Mouse (Mus musculus): ENCODE measurements at regions not wholly inside any gene's neighbourhood (a gene's known extent, or its start where the extent isn't known, plus 50 kb on each side); places are given as distances from the start of the nearest gene placed in this dataset.
A peak's percentile ranks its signal among the peaks of the same experiment; 100 is the strongest.

GRCm38 (mm10) chr12:77156698-77157097 is 81.2 kb upstream of the Fut8 start:
- TF ChIP-seq CTCF (IDR thresholded peaks at IDR 0.05; ENCODE audit: control insufficient read depth, insufficient read depth, insufficient replicate concordance, low read depth, low read length) = no peak
- TF ChIP-seq POLR2A (IDR thresholded peaks at IDR 0.05; ENCODE audit: control insufficient read depth, low read depth, low read length) = no peak
- H3K27ac ChIP-seq (ENCODE audit: control insufficient read depth, insufficient read depth, low read depth, low read length) = no peak overlapping the region
- H3K4me3 ChIP-seq (ENCODE audit: control insufficient read depth, low read depth, low read length) = no peak overlapping the region
- H3K27me3 ChIP-seq (ENCODE audit: control insufficient read depth, insufficient read depth, low read length) = no peaks in the 10 kb centered on the region
- no peaks in the 10 kb centered on the region for H3K4me1 ChIP-seq (ENCODE audit: control insufficient read depth, insufficient read depth, low read length)
- no peaks in the 10 kb centered on the region for H3K36me3 ChIP-seq (ENCODE audit: control insufficient read depth, insufficient read depth, low read length)

- H3K27me3 ChIP-seq (ENCODE audit: control insufficient read depth, insufficient read depth, low read length) = no peaks in the 10 kb centered on the region
- no peaks in the 10 kb centered on the region for H3K4me1 ChIP-seq (ENCODE audit: control insufficient read depth, insufficient read depth, low read length)
- TF ChIP-seq POLR2A (IDR thresholded peaks at IDR 0.05; ENCODE audit: control insufficient read depth, low read depth, low read length) (no peak), CTCF (IDR thresholded peaks at IDR 0.05; ENCODE audit: control insufficient read depth, insufficient read depth, insufficient replicate concordance, low read depth, low read length) (no peak)
- no peak overlapping the region for H3K4me3 ChIP-seq (ENCODE audit: control insufficient read depth, low read depth, low read length)
- no peaks in the 10 kb centered on the region for H3K36me3 ChIP-seq (ENCODE audit: control insufficient read depth, insufficient read depth, low read length)
- H3K27ac ChIP-seq (ENCODE audit: control insufficient read depth, insufficient read depth, low read depth, low read length) = no peak overlapping the region
These were observed 82.3 kb upstream of the Fut8 start for GRCm38 (mm10) chr12:77155626-77156025.

GRCm38 (mm10) chr12:77151471-77151870 is 86.5 kb upstream of the Fut8 start:
- H3K27ac ChIP-seq (ENCODE audit: control insufficient read depth, insufficient read depth, low read depth, low read length) = no peak overlapping the region
- no peak for TF ChIP-seq POLR2A (IDR thresholded peaks at IDR 0.05; ENCODE audit: control insufficient read depth, low read depth, low read length)
- TF ChIP-seq CTCF (IDR thresholded peaks at IDR 0.05; ENCODE audit: control insufficient read depth, insufficient read depth, insufficient replicate concordance, low read depth, low read length) = no peak

GRCm38 (mm10) chr12:77149835-77150234 is 88.1 kb upstream of the Fut8 start:
- H3K36me3 ChIP-seq (ENCODE audit: control insufficient read depth, insufficient read depth, low read length) = no peaks in the 10 kb centered on the region
- no peaks in the 10 kb centered on the region for H3K4me1 ChIP-seq (ENCODE audit: control insufficient read depth, insufficient read depth, low read length)
- no peak for TF ChIP-seq CTCF (IDR thresholded peaks at IDR 0.05; ENCODE audit: control insufficient read depth, insufficient read depth, insufficient replicate concordance, low read depth, low read length)
- TF ChIP-seq POLR2A (IDR thresholded peaks at IDR 0.05; ENCODE audit: control insufficient read depth, low read depth, low read length) = no peak
- peak overlapping the region; percentile 13; the same call in 1 of the 2 replicates for H3K4me3 ChIP-seq (ENCODE audit: control insufficient read depth, low read depth, low read length)
- no peak overlapping the region for H3K27ac ChIP-seq (ENCODE audit: control insufficient read depth, insufficient read depth, low read depth, low read length)
- H3K27me3 ChIP-seq (ENCODE audit: control insufficient read depth, insufficient read depth, low read length) = no peaks in the 10 kb centered on the region

More at GRCm38 (mm10) chr12:77151471-77151870, 86.5 kb upstream of the Fut8 start:
- Histone ChIP-seq H3K36me3 (ENCODE audit: control insufficient read depth, insufficient read depth, low read length) (no peaks in the 10 kb centered on the region), H3K4me3 (ENCODE audit: control insufficient read depth, low read depth, low read length) (no peak overlapping the region), H3K27me3 (ENCODE audit: control insufficient read depth, insufficient read depth, low read length) (no peaks in the 10 kb centered on the region), H3K4me1 (ENCODE audit: control insufficient read depth, insufficient read depth, low read length) (no peaks in the 10 kb centered on the region)

- TF ChIP-seq POLR2A (IDR thresholded peaks at IDR 0.05; ENCODE audit: control insufficient read depth, low read depth, low read length) (no peak), CTCF (IDR thresholded peaks at IDR 0.05; ENCODE audit: control insufficient read depth, insufficient read depth, insufficient replicate concordance, low read depth, low read length) (no peak)
These were observed 89.8 kb upstream of the Fut8 start for GRCm38 (mm10) chr12:77148146-77148545.

GRCm38 (mm10) chr12:77143958-77144357 is 94.0 kb upstream of the Fut8 start:
- Histone ChIP-seq H3K4me3 (ENCODE audit: control insufficient read depth, low read depth, low read length) (no peak overlapping the region), H3K4me1 (ENCODE audit: control insufficient read depth, insufficient read depth, low read length) (peaks cover 2% of the 10 kb centered on the region; the same call in 1 of the 2 replicates), H3K36me3 (ENCODE audit: control insufficient read depth, insufficient read depth, low read length) (no peaks in the 10 kb centered on the region), H3K27me3 (ENCODE audit: control insufficient read depth, insufficient read depth, low read length) (no peaks in the 10 kb centered on the region), H3K27ac (ENCODE audit: control insufficient read depth, insufficient read depth, low read depth, low read length) (no peak overlapping the region)
- TF ChIP-seq POLR2A (IDR thresholded peaks at IDR 0.05; ENCODE audit: control insufficient read depth, low read depth, low read length) = no peak
- no peak for TF ChIP-seq CTCF (IDR thresholded peaks at IDR 0.05; ENCODE audit: control insufficient read depth, insufficient read depth, insufficient replicate concordance, low read depth, low read length)

More at GRCm38 (mm10) chr12:77148146-77148545, 89.8 kb upstream of the Fut8 start:
- no peak overlapping the region for H3K4me3 ChIP-seq (ENCODE audit: control insufficient read depth, low read depth, low read length)
- H3K27me3 ChIP-seq (ENCODE audit: control insufficient read depth, insufficient read depth, low read length) = no peaks in the 10 kb centered on the region
- H3K27ac ChIP-seq (ENCODE audit: control insufficient read depth, insufficient read depth, low read depth, low read length) = no peak overlapping the region
- H3K4me1 ChIP-seq (ENCODE audit: control insufficient read depth, insufficient read depth, low read length) = no peaks in the 10 kb centered on the region
- no peaks in the 10 kb centered on the region for H3K36me3 ChIP-seq (ENCODE audit: control insufficient read depth, insufficient read depth, low read length)

- no peaks in the 10 kb centered on the region for H3K36me3 ChIP-seq (ENCODE audit: control insufficient read depth, insufficient read depth, low read length)
- TF ChIP-seq CTCF (IDR thresholded peaks at IDR 0.05; ENCODE audit: control insufficient read depth, insufficient read depth, insufficient replicate concordance, low read depth, low read length) (no peak), POLR2A (IDR thresholded peaks at IDR 0.05; ENCODE audit: control insufficient read depth, low read depth, low read length) (no peak)
- no peak overlapping the region for H3K27ac ChIP-seq (ENCODE audit: control insufficient read depth, insufficient read depth, low read depth, low read length)
- no peaks in the 10 kb centered on the region for H3K27me3 ChIP-seq (ENCODE audit: control insufficient read depth, insufficient read depth, low read length)
- peaks cover 2% of the 10 kb centered on the region; the same call in 1 of the 2 replicates for H3K4me1 ChIP-seq (ENCODE audit: control insufficient read depth, insufficient read depth, low read length)
- H3K4me3 ChIP-seq (ENCODE audit: control insufficient read depth, low read depth, low read length) = no peak overlapping the region
These were observed 94.4 kb upstream of the Fut8 start for GRCm38 (mm10) chr12:77143521-77143920.

- H3K4me3 ChIP-seq (ENCODE audit: control insufficient read depth, low read depth, low read length) = no peak overlapping the region
- no peaks in the 10 kb centered on the region for H3K27me3 ChIP-seq (ENCODE audit: control insufficient read depth, insufficient read depth, low read length)
These were observed 94.8 kb upstream of the Fut8 start for GRCm38 (mm10) chr12:77143105-77143504.

More at GRCm38 (mm10) chr12:77143105-77143504, 94.8 kb upstream of the Fut8 start:
- Histone ChIP-seq H3K36me3 (ENCODE audit: control insufficient read depth, insufficient read depth, low read length) (no peaks in the 10 kb centered on the region), H3K27ac (ENCODE audit: control insufficient read depth, insufficient read depth, low read depth, low read length) (no peak overlapping the region), H3K4me1 (ENCODE audit: control insufficient read depth, insufficient read depth, low read length) (peaks cover 2% of the 10 kb centered on the region; the same call in 1 of the 2 replicates)
- TF ChIP-seq POLR2A (IDR thresholded peaks at IDR 0.05; ENCODE audit: control insufficient read depth, low read depth, low read length) (no peak), CTCF (IDR thresholded peaks at IDR 0.05; ENCODE audit: control insufficient read depth, insufficient read depth, insufficient replicate concordance, low read depth, low read length) (no peak)
